Mouse (Mus musculus): ENCODE data around the gene Elovl5.
"Not testable (repeated sequence)": the region's sequence is repeated elsewhere in the genome, so short reads cannot be mapped to it uniquely, and the experiment has no call there.

Gene Elovl5

DNA sequence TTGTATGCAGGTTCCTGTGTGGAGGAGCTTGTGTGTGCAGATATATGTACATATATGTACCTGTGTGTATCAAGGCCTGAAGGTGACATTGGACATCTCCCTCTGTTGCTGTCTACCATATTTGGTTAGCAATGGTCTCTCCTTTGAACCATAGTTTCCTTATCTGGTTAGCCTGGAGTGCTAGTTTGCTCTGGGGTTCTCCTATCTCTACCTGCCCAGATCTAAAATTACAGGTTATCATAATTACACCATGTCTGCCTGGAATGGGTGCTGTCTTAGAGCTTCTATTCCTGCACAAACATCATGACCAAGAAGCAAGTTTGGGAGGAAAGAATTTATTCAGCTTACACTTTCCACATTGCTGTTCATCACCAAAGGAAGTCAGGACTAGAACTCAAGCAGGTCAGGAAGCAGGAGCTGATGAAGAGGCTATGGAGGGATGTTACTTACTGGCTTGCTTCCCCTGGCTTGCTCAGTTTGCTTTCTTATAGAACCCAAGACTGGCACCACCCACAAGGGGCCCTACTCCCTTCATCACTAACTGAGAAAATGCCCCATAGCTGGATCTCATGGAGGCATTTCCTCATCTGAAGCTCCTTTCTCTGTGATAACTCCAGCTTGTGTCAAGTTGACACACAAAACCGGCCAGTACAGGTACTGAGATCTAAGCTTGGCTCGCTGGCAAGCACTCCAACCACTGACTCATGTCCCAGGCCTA lies 76.5 kb downstream of the Elovl5 start:
- in situ Hi-C loops (cut with MboI, MseI), result not testable (repeated sequence)

DNA sequence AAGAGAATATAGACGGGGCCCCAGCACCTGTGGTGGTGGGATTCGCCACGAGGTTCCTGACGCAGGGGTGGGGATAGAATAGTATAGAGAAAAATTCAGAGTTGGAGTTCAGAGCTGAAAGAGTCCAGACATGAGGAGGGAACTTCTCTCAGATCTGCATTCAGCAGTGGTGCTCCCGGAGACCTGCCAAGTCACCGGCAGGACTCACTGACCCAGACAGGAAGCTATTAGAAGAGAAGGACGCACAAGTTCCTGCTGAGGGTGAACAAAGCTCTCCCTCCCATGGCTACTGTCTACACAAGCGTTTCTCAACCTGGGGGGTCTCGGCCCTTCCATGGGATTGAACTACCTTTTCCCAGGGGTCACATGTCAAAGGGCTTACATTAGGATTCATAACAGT lies 78.1 kb downstream of the Elovl5 start:
- in situ Hi-C loops (cut with MboI, MseI), result no loop called here

DNA sequence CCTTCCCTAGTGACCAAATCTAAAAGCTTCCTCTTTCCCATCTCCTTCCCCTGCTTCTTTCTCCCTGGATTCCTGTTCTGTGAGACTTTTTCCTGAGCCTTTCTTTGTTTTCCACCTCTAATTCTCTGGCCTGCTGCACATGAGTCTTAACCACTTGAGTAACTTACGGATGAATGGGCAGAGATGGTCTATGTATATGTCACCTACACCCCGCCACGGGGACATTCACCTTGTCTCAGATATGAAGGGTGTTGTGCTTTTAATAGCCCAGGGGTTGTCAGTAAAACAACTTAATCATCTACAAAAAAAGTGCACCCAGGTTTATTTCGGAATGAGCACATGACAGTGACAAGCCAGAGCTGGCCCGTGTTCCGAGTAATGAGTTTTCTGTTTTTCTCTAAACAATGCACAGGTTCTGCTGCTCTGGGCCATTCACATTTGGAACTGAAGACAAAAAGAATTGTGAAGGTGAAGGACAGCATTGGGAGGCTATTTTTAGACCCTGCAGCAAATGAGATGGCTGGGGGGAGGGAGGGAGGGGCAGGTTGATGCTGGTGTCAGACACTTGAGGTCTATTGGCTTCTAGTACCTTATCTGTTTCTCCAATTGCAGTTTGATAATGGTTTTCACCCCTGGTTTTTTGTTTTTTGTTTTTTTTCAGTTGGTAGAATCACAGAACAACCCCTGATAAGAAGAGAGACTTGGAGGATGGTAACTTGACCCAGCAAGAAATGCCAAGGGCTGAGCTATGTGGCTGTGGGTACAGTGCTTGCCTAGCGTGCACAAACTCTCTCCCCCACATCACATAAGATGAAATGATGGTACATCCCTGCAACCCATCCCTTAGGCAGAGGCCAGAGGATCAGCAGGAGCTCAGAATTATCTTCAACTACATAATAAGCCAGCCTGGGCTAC lies 83.7 kb downstream of the Elovl5 start:
- in situ Hi-C loops (cut with MboI, MseI), result no loop called here

DNA sequence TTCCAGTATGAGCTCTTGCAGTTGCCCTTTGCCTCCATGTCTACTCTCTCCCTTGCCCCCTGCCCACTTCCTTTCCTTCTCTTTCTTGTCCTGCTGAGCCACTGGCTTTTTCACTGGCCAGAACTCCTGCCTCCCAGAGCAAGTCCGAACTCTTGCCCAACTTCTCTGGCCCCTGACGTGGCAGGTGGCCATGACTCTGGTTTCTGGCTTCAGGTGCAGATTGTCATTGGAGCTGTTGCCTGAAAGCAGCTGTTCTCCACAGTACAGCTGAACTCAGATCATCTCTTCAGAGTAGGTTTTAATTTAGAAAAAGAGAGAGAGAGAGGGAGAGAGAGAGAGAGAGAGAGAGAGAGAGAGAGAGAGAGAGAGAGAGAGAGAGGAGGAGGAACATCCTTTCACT lies 86.1 kb downstream of the Elovl5 start:
- in situ Hi-C loops (cut with MboI, MseI), result no loop called here

DNA sequence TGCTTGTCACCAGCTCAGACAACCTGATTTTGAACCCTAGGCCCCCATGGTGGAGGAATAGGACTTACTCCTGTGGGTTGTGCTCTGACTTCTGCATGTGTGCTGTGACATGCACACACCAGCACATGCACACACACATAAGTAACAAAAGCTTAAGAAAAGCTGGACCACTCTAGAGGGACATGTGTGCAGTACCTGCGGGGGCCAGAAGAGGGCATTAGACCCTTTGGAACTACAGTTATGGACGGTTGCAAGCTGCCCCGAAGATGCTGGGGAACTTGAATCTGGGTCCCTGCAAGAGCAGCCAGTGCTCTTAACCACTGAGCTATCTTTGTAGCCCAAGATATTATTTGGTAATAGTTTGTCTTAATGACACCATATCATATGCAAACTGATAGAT lies 88.3 kb downstream of the Elovl5 start:
- in situ Hi-C loops (cut with MboI, MseI), result no loop called here

DNA sequence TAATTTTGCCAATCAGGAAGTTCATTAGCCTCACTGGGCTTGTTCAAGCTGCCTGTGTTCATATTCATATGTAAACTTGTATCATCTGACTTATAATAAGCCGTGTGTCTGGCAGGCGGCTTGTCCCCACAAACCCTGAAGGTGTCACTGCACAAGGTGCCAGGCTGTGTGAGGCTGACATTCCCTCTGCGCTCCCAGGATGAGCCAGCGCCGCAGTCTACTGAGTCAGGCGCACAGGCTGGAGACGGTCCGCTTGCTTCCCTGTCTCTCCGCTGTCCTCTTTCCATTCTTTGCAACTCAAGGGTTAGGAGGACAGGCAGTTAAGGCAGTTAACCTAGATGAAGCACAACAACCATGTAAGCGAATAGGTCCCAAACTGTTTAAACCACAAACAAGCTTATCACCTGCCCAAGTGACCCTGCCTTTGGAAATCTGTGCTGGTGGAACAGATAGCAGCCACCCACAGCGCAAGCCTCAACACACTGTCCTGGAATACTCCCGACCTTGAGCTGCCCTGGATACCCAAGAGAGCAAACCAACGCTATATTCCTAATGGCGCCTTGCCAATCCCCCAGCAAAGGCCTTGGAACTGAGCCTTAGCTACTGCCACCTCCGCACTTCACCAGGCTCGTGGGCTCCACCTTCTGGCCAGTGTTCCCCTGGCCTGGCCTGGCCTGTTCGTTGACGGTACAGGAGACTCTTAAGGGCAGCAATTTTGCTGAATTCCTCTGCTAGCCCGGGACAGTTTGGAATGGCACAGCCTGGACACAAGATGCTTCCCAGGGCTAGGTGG lies 89.2 kb downstream of the Elovl5 start:
- in situ Hi-C loops (cut with MboI, MseI), result no loop called here

DNA sequence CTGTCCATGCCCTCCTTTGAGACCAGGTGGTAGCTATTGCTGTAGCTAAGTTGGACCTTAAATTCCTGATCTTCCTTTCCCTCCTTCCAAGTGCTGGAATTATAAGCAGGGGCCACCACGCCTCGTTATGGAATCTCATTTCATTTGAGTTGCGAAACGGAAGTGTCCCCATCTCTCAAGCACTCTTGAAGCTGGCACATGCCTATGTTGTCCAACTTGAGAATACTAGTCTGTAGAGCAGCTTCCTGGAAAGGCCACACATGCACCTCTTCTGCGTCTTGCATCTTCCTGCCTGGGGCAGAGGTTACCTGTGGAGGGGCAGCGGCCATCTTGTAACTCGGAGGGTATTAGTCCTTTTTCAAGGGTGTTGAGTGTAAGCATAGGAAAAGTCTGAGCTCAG lies 92.2 kb downstream of the Elovl5 start:
- in situ Hi-C loops (cut with MboI, MseI), result no loop called here

DNA sequence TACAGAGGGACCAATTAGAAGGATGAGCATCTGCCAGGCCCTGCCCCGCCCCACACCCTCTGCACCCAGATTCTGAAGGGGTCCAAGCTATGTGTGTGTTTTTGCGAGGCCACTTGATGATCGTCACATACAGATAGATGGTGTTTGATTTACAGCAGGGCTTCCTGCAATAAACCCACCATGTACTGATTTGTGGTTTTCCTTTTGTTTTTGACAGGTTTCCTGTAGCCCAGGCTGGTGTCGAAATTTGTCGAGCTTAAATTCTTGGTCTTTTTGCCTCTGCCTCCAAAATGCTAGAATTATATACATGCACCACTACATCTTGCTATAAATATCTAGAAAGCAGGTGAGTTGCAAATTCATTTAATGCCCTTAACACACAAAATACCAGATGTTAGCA lies 93.0 kb downstream of the Elovl5 start:
- in situ Hi-C loops (cut with MboI, MseI), result loop anchor here (5.0 kb wide), 1 partner anchor 203 kb away; no protein-coding TSS in a partner anchor

DNA sequence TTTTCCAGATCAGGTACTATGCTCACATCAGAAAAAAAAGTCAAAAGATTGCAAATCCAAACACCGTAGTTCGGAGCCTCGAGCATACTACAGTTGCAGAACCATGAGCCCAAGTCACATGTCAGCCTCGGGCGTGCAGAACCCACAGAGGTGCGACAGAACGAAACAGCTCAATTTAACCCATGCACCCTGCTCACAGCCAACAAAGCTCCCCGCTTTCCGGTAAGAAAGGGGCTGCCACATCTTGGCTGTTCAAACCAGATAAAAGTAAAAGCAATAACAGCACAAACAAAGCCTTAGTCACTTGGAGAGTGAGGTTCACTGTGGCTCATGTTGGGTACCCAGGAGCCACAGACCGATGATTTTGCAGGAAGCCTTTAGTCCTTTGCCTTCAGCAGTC lies 93.5 kb downstream of the Elovl5 start:
- in situ Hi-C loops (cut with MboI, MseI), result loop anchor here (5.0 kb wide), 1 partner anchor 203 kb away; no protein-coding TSS in a partner anchor

DNA sequence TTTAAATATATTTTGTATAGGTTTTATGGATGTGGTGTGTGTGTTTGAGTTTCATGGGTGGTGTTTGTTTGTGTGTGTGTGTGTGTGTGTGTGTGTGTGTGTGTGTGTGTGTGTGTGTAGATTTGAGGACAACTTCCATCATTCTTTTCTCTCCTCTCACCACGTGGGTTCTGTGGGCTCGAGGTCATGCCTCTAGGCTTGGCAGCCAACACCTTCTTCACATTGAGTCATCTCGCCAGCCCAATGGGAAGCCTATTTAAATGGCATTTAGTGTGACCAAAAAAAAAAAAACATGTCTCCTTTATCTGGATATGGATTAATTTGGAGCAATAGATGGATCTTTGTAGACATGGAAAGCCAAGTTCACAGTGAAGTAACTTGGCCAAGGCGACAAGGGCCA lies 94.9 kb downstream of the Elovl5 start:
- in situ Hi-C loops (cut with MboI, MseI), result loop anchor here (5.0 kb wide), 1 partner anchor 205 kb away; no protein-coding TSS in a partner anchor

DNA sequence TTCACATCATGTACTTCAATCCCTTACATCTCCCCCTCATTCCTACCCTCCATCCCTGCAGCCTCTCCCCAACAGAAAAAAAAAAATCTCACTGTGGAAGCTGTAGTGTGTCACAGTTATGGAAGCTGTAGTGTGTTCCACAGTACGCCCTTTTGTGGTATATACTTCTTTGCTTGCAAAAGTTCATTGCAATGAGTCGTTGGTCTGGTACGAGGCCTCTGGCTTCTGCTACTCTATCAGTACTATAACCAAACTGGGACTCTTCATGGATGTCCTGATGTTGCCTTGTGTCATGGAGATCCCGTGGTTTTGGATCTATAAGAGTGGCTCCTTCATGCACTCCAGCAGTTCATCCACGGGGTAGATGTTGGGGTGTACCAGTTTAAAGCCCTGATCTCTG lies 95.5 kb downstream of the Elovl5 start:
- in situ Hi-C loops (cut with MboI, MseI), result loop anchor here (5.0 kb wide), 1 partner anchor 205 kb away; no protein-coding TSS in a partner anchor

DNA sequence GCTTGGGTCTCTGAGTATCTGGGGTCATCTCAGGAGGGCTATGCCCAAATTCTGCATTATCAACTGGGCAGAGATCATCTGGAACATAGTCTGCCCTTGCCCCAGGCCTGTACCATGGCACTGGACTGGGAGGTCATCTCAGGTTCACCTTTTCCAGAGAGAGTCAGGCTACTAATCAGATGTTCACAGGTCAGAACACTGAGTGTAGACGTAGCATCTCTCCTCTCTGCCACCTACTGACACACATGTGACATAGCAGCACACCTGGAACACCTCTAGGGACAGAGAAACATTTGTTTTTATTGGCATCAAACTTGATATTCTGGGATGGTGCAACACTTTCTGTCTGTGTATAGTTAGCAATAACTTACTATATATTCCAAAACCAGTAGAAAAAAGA lies 96.6 kb downstream of the Elovl5 start:
- in situ Hi-C loops (cut with MboI, MseI), result loop anchor here (5.0 kb wide), 1 partner anchor 207 kb away; no protein-coding TSS in a partner anchor

DNA sequence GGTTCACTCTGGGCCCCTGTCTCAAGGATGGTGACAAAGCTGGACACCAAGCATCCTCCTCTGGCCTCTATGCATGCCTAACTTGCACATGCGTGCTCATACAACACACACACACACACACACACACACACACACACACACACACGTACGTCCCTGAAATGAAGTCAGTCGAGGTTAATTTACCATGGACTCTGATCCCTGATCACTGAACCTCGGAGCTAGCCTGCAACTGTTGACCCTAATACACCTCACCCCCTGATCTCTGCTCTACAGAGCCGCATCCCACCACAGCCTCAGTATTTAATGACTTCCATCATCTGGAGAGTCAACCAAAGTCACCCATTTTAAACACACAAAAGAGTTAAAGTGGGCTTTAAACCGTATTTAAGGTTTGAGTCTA lies 98.7 kb downstream of the Elovl5 start:
- in situ Hi-C loops (cut with MboI, MseI), result no loop called here

DNA sequence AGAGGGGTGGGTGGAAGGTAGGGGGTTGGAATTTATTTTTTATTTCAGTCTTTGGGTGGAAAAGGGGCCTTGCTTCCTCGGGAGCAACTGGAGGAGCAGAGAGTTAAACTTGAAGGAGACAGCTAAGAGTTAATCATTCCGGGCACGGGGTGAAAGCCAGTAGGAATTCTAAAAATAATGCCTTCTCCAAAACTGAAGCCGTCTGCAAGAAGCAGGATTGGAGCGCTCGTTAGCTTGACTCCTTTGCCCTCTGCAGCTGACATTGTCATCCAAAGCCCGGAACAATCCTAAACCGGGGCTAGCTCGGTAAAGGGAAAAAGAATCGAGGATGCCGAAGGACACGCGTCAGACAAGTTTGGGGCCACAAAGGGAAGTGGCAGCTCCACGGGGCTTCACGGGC lies 99.1 kb downstream of the Elovl5 start:
- in situ Hi-C loops (cut with MboI, MseI), result no loop called here

DNA sequence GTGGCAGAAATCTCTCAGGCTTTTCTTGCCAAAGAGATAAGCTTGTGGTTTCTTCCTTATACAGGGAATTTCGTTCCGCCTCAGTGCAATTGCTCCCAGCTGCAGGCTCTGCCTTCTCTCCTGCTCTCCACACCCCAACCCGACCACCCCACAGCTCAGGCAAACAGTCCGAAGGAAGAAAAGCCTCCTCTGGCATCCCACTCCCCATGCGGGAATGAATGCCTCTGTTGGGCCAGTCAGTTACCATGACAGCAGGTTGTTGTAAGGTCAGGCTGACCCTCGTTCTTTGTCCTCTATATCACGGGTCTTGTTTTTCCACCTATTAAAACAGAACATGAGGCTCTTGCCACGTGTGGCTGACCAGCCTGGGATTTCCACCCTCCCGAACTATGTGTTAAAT lies 104.1 kb downstream of the Elovl5 start:
- in situ Hi-C loops (cut with MboI, MseI), result no loop called here

DNA sequence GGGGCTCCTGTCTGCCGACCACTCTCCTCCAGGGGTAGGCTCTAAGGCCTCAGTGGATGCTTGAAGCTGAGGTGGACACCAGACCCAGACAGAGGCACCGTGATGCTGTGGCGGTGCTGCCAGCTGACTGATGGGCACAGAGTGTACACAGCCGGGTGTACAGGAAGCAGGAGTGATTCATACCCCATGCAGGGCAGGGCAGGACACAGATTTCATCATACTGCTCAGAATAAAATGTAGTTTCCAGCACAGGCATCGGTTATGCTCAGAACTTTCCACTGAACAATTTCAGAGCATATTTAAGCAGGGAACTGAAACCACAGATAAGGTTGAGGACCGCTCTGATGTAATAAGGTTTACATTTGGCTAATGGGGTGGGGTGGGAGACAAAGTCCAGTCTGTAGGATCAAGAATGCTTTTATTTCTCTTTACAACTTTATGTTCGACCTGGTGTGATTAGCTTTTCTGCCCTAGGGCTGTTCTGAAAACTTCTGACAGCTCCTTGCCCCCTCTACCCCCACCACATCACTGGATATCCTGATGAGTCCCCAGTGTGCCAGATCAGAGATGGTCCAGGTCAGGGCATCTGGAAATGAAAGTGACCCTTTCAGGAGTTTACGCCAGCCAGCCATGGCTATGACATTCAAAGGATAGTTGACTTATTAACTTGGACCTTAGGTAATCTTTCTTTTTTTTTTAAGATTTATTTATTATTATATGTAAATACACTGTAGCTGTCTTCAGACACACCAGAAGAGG lies 105.2 kb downstream of the Elovl5 start:
- in situ Hi-C loops (cut with MboI, MseI), result no loop called here

DNA sequence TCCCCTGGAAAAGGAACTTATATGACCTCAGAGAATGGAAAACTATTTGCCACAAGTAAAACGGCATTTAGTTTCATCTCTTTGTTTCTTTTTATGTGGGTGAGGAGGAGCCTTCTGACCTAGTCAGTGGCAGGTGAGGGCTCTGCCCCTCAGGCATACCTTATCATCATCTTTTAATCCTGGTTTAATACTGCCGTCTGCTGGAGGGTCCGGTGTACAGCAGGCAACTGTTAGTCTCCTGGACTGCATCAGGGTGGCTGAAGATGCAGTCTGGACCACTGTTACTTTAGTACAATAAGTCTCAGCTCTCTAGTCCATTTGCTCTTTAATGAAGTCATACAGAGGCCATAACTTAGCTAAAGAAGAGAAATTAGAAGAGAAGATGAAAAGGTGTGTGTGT lies 107.7 kb downstream of the Elovl5 start:
- in situ Hi-C loops (cut with MboI, MseI), result no loop called here

DNA sequence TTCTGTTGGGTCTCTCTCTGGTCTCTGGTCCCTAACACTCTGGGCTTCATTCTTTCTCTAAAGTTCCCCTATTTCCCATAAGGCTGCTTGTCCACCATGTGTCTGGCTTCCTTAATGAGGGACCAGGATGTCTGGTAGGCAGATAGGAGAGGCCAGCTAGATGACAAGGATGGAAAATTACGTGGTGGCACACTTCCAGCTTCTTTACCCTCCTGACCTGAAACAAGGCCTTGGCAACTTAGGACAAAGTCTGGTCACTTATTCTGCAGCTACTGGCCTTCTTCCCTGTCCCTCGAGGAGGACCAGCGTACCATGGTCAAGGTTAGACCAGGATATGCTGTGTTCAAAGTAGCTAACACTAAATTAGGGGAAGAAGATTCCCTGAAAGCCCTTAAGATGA lies 109.9 kb downstream of the Elovl5 start:
- in situ Hi-C loops (cut with MboI, MseI), result no loop called here

DNA sequence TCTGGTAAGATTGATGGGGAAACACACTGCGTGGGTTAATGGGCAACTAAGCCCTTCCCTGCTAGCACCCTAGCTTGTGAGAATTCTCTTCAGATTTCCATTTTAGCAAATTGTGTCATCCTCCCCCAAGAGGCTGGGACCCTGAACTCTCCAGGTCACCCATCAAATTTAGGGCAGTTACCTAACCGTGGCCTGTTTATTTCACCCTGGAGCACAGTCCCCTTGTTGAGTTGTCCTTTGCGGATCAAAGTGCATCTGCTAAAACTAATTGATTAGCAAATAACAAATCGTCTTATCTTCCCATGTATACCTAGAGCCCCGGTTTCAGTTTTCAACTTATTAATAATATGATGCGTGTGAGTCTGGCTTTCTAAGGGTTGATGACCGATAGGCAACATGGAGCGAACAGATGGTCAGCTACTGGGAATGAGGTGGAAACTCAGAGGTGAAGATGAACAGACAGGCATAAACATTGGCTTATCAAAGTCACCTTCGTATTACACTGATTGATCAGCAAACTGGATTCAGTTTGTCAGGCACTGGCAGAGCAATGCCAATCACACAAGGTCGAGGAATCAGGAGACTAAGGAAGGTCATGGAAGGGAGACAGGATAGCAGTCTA lies 113.8 kb downstream of the Elovl5 start:
- in situ Hi-C loops (cut with MboI, MseI), result no loop called here

DNA sequence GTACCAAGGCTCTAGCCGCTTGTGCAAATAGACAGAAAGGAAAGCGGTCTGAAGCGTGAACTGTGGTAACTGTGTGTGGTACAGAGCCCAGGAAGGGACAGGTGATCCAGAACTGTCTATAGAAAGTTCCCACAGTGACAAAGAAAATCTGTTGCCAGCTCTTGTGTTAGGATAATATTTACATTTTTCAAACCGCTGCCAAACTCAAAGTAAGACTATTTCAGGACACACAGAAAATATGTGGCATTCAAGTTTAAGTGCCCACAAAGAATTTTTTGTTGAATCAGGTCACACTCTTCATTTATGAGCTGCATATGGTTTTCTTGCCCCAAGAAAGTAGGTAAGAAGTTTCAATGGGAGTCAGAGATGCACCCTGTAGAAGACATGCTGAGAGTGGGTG lies 115.8 kb downstream of the Elovl5 start:
- in situ Hi-C loops (cut with MboI, MseI), result no loop called here
